Mouse (Mus musculus) thymus, postnatal 10 days (tissue): ENCODE measurements at regions not wholly inside any gene's neighbourhood (a gene's known extent, or its start where the extent isn't known, plus 50 kb on each side); places are given as distances from the start of the nearest gene placed in this dataset.

Experiments
- DNase-seq, 2 experiments: peaks; one replicate each; pipeline ENCODE4 v3.0.0; 2021; ENCODE audit warnings: low spot score in 2 of 2

DNA sequence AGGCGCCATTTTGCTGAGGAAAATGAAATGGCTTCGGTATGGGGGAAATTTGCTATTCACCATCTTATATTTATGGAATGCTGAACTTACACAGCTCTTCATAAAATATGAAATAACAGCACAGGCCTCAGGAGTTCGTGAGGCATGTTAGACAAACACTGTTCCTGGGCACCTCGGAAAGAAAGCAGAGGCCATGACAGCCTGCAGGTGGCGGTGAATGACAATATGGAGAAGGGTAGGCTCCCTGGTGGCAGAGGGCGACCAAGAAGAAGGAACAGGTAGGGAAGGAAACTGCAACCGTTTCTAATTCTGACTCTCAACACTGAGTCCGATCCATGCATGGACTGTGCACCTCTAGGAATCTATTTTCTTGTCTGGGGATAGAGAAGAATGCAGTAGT, 553.6 kb upstream of the Tmpo start:
- DNase-seq = no peak

DNA sequence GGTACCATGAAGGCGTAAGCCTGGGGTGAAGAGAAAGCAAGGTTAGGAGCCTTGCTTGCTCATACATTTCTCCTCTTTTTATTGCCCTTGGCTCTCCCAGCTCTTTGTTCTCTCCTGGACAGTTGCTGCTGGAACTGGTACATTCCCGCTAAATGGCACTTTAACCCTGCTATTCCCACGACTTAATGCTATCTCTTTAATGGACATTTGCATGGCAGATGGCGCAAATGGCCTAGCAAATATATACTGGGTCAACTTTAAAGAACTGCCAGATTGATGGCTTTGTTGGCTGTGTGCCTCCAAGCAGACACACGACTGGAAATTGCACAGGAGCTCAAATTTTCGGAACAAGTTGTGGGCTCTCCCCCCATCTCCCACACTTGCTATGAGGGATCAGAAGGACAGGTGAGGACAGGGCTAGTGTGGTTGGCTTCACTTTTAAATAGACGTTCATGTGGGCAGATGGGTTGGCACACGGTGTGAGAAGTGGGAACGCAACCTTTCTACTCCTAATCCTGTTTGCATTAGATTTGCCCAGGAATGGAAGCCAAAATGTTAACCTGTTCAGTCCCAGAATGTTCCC, 551.0 kb upstream of the Tmpo start:
- no peak for DNase-seq

DNA sequence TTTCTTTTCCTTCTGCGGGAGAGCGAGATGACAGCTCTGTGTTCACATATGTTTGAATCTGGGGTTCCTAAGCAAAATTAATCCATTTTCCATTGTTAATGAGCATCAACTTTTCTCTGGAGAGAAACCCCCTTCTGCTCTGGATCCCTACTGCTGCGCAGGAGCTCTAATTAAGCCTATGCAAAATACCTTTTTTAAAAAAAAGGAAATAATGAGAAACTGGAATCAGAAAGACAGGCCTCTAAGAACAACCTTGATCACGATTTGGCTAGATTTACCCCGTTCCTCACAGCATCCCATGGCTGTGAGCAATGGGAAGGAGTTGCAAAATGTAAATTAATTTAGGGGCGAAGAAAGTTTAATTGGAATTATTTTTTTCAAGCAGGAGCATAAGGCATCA, 548.9 kb upstream of the Tmpo start:
- no peak for DNase-seq

DNA sequence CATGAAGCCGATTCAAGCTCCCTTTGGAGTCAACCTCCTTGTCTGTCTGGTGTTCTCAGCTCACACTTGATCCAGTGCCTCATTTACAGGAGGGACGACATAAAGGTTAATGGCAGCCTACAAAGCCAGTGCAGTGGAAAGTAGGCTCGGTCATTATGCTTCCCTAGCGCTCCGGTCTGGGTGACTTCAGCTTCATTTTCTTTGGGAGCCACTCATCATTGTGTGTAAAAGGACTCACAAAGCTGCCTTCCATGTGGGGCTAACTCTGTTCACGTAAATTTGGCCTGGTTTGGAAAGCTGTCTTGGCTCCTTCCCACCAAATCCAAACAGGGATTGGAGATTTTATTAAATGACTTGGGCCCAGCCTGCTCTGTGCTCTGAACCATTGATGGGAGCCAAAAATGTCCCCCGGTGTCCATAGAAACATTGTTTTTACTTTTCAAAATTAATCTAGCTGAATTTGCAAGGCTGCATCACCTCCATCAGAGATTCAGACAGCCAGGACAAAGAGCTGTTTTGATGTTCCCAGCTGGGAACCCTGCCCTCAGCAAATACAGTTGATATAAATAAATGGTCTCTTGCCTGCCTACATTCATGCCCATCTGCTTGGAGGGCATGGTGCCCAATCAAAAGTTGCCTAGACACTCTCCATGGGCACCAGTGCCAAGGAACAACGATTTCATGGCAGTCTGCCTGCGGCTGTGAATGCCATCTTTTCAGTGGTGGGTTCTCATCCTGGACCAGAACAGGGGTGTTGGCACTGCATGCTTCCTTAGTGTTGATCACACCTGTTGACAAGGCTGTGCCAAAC, 538.7 kb upstream of the Tmpo start:
- DNase-seq = no peak

- DNase-seq = no peak
These were observed 535.5 kb upstream of the Tmpo start for GRCm38 (mm10) chr10:91716604-91717003.

- no peak for DNase-seq
These were observed 533.5 kb upstream of the Tmpo start for GRCm38 (mm10) chr10:91714648-91715047.

DNA sequence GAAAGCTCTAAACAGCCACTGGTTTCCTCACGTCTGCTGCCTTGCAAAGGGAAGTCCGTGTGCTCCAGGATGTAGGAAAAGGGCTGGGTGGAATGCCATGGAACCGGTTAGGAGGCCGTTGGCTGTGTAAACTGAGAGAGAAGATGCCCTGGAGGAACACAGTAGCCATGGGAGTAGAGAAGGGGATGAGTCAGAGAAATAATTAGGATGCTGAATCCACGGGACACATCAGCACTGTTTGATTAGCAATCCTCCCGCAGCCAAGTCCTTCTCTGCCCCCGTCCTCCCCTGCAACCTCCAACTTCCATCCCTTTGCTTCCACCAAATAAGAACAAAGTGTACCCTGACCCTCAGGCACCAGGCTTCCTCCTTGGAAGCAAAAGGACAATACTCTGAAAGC, 532.4 kb upstream of the Tmpo start:
- no peak for DNase-seq

- DNase-seq = no peak
These were observed 525.7 kb upstream of the Tmpo start for GRCm38 (mm10) chr10:91706816-91707215.

DNA sequence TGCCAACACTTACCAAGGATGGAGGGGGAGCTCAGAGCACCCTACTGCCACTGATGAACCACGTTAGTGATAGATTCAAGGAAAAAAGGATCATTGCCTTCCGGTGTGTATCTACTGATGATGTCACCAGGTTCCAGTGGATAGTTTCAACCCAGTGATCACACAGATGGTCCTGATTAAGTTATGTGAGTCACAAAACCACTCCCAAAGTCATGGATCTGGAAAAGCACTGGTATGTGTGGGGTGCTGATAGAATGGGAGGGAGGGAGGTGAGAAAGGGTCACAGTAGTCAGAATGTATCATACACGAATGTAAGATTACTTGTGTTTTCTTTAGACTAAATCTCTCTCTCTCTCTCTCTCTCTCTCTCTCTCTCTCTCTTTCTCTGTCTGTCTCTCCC, 523.6 kb upstream of the Tmpo start:
- DNase-seq = no peak

DNA sequence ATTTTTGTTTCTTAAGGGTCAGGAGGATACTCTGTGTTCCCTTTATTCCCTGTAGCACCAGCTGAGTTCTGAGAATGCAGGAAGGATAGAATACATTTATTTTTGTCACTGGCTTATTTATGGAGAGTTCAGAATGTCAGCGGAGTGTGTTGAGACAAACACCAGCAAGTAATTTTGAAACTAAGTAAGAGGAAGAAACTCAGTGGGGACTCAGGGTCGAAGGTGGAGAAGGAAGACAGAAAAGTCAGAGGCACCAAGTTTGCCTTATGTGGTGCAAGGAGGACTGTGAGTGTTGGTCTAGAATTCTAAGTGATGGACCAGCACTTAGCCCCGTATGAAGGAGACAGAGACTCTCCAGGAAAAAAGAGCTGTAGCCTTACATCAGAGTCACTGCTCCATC, 520.7 kb upstream of the Tmpo start:
- no peak for DNase-seq

- no peak for DNase-seq
These were observed 505.0 kb upstream of the Tmpo start for GRCm38 (mm10) chr10:91686082-91686618.

DNA sequence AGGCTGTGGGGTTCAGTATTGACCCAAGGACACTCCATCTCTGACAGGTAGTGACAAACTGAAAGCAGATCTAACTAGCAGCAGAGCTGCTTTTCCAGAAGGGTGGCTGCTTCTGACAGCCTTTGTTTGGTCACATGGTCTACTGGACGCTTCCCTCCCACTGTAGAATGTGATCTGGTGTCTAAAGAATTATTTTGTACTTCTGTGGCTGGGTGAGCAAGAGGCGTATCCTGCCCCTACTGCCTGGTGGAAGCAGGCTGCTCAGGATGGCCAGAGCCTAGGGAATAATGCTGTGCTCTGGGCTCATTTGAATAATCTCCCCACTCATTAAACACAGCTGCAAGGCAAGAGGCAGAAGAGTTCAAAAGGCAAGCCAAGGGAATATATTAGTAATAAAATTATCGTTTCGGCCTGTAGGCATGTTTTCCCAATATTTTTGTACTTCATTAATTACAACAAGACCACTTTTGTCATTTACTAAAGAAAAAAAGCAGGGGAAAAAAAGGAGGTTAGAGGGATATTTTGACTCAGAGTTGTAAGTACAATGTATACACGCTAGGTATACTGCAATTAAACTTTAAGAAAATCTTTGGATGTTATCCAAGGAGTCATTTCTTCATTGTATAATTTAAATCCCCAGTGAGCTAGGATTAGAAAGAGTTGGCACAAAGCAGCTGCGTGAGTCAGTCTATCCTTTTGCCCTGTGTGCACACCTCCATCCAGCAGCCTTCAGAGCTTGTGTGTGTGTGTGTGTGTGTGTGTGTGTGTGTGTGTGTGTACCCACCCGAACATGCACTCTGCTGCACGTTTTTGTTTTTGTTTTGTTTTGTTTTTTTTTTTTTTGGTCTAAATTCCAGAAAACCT, 504.3 kb upstream of the Tmpo start:
- DNase-seq = no peak

DNA sequence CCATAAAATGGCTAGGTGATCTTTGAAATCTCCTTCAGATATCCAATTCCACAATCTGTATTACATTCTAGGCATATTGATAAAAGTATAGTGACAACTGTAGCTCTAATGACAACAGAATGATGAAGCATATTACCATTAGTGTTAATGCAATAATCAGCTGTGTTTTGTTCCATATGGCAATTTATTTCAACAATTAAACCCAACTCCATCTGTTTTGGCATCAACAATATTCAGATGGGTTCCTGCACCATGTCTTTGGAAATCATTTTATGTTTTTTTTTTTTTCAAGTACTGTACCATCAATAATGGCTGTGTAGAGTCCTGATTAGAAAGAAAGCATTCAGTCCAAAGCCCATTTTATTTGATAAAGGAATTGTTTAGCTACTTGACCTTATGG, 498.5 kb upstream of the Tmpo start:
- no peak for DNase-seq

DNA sequence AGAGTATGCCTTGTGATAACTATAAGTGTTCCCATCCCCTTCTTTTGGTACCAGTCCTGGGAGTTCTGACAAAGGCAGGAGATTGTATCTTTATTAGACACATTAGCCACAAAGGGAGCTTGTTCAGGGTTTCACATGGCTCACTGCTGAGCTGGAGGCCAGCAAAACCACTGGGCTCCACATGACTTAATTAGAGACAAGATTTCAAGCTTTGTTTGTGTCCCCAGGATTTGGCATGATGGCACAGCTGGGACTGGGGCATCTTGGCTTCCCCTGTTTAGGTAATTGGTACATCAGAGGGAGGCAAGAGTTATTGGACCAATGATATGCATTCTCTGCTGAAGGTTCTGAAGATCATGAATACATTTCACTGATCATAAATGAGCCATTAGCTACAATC, 456.8 kb upstream of the Tmpo start:
- DNase-seq = no peak

DNA sequence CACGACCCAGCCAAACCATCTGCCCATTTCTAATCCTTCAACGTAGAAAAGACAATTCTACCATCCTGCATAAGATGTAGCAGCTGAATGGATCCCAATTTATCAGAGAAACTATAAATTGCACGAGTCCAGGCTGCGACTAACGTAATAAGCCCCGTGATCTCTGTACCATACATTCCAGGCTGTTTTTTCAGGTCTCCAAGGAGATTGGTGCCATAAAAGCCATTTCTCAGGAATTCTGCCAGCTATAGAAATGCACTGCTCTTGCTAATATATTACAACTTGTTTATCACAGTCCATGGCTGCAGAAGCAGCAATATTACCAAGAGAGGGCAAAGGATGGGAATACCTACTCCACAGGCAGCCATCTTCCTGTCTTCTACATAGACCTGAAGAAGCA, 447.6 kb upstream of the Tmpo start:
- no peak for DNase-seq

GRCm38 (mm10) chr10:91622281-91622680, 441.2 kb upstream of the Tmpo start:
- DNase-seq = no peak

DNA sequence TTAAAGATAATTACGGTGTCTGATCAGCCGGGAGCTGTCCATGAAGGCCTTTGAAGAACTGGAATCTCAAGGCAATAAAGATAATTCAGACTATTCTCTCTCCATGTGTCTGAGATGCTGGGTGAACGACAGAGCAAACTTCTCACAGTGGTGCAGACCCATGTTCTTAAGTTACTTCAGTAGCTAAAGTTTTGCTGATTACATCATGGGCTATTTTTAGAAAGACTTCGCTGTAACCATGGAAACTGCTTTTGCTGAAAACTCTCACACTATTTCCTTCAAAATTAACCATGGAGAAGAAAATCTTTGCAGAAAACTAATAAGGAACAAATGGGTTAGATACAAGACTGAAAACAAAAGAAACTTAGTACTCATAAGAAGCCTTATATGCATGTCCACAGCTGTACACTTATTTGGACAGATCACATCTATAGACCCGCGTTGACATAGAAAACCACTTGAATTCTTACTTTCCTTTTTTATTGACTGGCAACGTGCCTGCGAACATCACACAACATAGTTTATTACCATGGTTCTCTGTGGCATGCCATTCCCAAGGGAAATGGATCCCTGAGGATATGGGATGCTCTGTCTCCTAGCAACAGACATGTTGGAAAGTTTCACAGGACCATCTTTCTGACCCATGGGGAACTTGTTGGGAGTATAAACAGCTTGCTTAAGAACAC, 432.8 kb upstream of the Tmpo start:
- no peak for DNase-seq

GRCm38 (mm10) chr10:91612052-91612451, 430.9 kb upstream of the Tmpo start:
- DNase-seq = no peak

GRCm38 (mm10) chr10:91594891-91595290, 413.8 kb upstream of the Tmpo start:
- DNase-seq = no peak

GRCm38 (mm10) chr10:91593378-91593777, 412.3 kb upstream of the Tmpo start:
- DNase-seq = no peak

DNA sequence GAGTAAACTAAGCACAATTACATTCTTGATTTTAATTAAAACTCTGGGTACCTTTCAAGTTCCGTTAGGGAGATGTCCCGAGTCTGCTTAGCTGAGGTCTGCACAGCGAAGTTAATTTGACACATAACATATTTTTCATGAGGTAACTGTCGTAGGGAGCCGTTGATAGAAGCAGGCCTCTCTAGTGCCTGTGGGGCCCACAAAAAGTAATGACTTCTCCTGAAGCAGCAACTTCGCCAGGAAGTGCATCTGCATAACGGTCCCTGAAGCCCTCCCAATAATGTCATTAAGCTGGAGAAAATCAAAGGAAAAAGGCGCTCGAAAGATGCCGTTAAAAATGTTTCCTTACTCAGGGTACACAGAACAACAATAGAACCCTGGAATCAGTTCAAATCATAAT, 410.7 kb upstream of the Tmpo start:
- DNase-seq = no peak

DNA sequence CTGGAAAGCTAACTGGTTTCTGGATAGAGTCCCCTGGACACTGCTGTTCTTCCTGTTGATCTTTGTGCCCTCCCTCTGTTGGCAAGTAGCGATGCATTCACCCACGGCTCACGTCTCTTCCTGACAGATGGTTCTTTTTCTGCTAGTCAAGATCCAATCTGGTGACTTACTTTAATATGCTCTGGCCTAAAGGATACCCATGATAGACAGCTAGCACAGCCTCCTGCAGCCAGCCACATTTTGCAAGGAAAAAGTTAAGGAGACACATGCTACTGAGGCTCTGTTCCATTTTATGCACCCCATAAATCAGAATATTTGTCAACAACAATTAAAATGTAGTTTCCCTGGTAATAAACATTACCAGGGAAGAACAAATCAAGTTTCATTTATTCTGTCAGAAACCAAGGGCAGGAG, 410.3 kb upstream of the Tmpo start:
- no peak for DNase-seq
